Mouse (Mus musculus) heart, adult 2 months (tissue): Measurements from ENCODE around the gene Fam111a. TPM values are rescaled to one million over a fixed set of nuclear protein-coding genes. Genes with fewer than 3 reads are reported as not detected.

Experiments
- DNase-seq, 2 experiments: peaks; one replicate each; pipeline ENCODE4 v3.0.0; 2021
- H3K27ac ChIP-seq: fragments of 200-600 bp; 2 replicates; pipeline ENCODE4 v1.8.1; 2022
- H3K27me3 ChIP-seq: fragments of 200-500 bp; 2 replicates; pipeline ENCODE4 v1.6.1; 2012; ENCODE audit warnings: mild to moderate bottlenecking, low read length, inconsistent platforms, mixed read lengths; ENCODE audit not compliant: control insufficient read depth, insufficient read depth
- H3K36me3 ChIP-seq: fragments of 200-500 bp; 2 replicates; pipeline ENCODE4 v1.6.1; 2012; ENCODE audit warnings: low read length, inconsistent platforms; ENCODE audit not compliant: control insufficient read depth, insufficient read depth
- H3K4me1 ChIP-seq: fragments of 200-500 bp; 2 replicates; pipeline ENCODE4 v1.6.1; 2011; ENCODE audit warnings: low read length; ENCODE audit not compliant: control insufficient read depth, insufficient read depth
- H3K4me3 ChIP-seq: fragments of 200-600 bp; 2 replicates; pipeline ENCODE4 v1.8.1; 2022
- H3K79me2 ChIP-seq: fragments of 200-500 bp; replicated peaks from 2 replicates; pipeline ENCODE4 v1.6.1; 2012; ENCODE audit warnings: mild to moderate bottlenecking, inconsistent platforms, low read length, moderate library complexity, mixed read lengths; ENCODE audit not compliant: control insufficient read depth, insufficient read depth
- H3K9ac ChIP-seq: fragments of 200-500 bp; 2 replicates; pipeline ENCODE4 v1.6.1; 2012; ENCODE audit warnings: low read depth, mild to moderate bottlenecking, control low read depth, inconsistent platforms, low read length, mixed read lengths
- CTCF ChIP-seq: fragments of 200-600 bp; IDR thresholded peaks from 2 replicates; pipeline ENCODE4 v1.8.1; 2022; ENCODE audit warnings: antibody characterized with exemption, mild to moderate bottlenecking, moderate library complexity
- EP300 ChIP-seq: fragments of 200-500 bp; IDR thresholded peaks from 2 replicates; pipeline ENCODE4 v1.6.1; 2011; ENCODE audit warnings: low read depth, low read length, control low read depth; ENCODE audit not compliant: insufficient read depth
- POLR2A ChIP-seq: fragments of 200-500 bp; IDR thresholded peaks from 2 replicates; pipeline ENCODE4 v1.6.1; 2011; ENCODE audit warnings: mild to moderate bottlenecking, low read depth, low read length, control low read depth; ENCODE audit not compliant: insufficient read depth
- WGBS: fragments of 180-500 bp; shearing (Covaris S2); methylation state at CpG from one replicate; pipeline ENCODE4 v1.1.7; 2018; 5-methylcytosine and 5-hydroxymethylcytosine counted together
- intact Hi-C: fragments of 180-260 bp; cut with DNase I; formaldehyde crosslinking; loops from one replicate; pipeline ENCODE4 v1.15.1; 2025
- polyA plus RNA-seq: library from polyadenylated mRNA; depleted of rRNA; stranded (reverse); fragments of >200 nt; gene quantifications from 2 replicates; pipeline ENCODE4 v1.2.3, GENCODE M21; 2012; rRNA removed
- total RNA-seq, 2 experiments: library from RNA; stranded (reverse); gene quantifications; 2 replicates each; pipeline ENCODE4 v1.2.3; 2021

Fam111a gene
- total and polyA plus RNA-seq, 3 experiments = 1.5 to 4.7 (median 4.4) TPM

DNA sequence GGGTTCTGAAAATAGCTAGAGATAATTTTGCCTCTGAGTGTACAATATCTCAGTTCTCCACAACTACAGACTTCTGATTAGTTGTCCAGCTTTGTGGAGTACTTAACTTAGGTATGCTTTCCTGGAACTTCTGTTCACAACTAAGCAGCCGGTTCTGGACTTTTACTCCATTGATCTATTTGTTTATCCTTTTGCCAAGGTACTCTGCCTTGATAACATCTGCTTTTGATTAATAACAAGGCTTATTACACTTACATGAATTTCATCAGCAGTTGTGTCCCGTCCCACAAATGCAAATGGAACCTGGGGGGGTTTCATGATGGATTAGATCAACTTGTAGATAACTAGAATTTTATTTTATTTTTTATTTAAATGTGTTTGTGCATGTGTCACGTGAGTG, 91.3 kb downstream of the Fam111a start:
- Histone ChIP-seq H3K9ac (no peak overlapping the region), H3K27ac (no peak overlapping the region), H3K27me3 (no peaks in the 10 kb centered on the region), H3K4me1 (no peaks in the 10 kb centered on the region), H3K79me2 (no peaks in the 10 kb centered on the region), H3K4me3 (no peak overlapping the region), H3K36me3 (no peaks in the 10 kb centered on the region)
- WGBS = 58% methylated on average over 3 of the region's 3 CpGs
- TF ChIP-seq EP300 = no peak
- no peak for TF ChIP-seq POLR2A
- TF ChIP-seq CTCF = no peak
- intact Hi-C loops = no loop called here
- no peak for DNase-seq

DNA sequence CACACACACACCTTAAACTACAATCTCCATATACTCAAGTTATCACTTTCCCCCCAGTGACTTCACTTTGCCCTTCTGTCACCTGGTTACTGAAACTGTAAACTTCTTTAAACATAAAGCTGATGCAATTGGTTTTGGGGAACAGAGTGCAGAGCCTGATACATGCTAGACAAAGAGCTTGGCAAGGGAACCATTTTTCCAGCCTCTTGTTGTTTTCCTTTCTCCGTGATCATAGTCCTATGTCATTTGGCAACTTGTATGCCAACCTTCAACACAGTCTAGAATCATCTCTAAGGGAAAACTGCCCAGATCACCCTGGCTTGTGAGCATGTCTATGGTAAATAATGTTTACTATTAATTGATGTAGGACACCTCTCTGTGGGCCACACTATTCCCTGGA, 92.5 kb downstream of the Fam111a start:
- Histone ChIP-seq H3K27me3 (no peaks in the 10 kb centered on the region), H3K4me3 (no peak overlapping the region), H3K4me1 (no peaks in the 10 kb centered on the region), H3K79me2 (no peaks in the 10 kb centered on the region), H3K36me3 (no peaks in the 10 kb centered on the region), H3K27ac (no peak overlapping the region), H3K9ac (no peak overlapping the region)
- DNase-seq = no peak
- intact Hi-C loops = no loop called here
- WGBS = 45% methylated on average over 1 of the region's 1 CpGs
- TF ChIP-seq EP300 (no peak), POLR2A (no peak), CTCF (no peak)

Other genes with a start within 250 kb of the Fam111a start
- gene Olfr1436, start 246.6 kb upstream of the Fam111a start, total RNA-seq = not detected
- gene Olfr1436, start 246.6 kb upstream of the Fam111a start, polyA plus RNA-seq = not detected in 2 replicates
- gene Olfr1437, start 220.6 kb upstream of the Fam111a start, total RNA-seq = not detected
- gene Olfr1437, start 220.6 kb upstream of the Fam111a start, polyA plus RNA-seq = not detected in 2 replicates
- not detected for gene Olfr1438-ps1, start 209.8 kb upstream of the Fam111a start, total RNA-seq
- not detected in 2 replicates for gene Olfr1438-ps1, start 209.8 kb upstream of the Fam111a start, polyA plus RNA-seq
- gene Olfr1440, start 158.5 kb upstream of the Fam111a start, total RNA-seq = not detected
- gene Olfr1440, start 158.5 kb upstream of the Fam111a start, polyA plus RNA-seq = not detected in 2 replicates
- not detected for gene Olfr1441, start 128.3 kb upstream of the Fam111a start, total RNA-seq
- not detected in 2 replicates for gene Olfr1441, start 128.3 kb upstream of the Fam111a start, polyA plus RNA-seq
- not detected for gene Pfpl, start 117.8 kb upstream of the Fam111a start, total RNA-seq
- gene Pfpl, start 117.8 kb upstream of the Fam111a start, polyA plus RNA-seq = not detected in 2 replicates
- gene Mpeg1, start 85.0 kb upstream of the Fam111a start, total RNA-seq = 1 to 10 TPM; 7.4 to 8.0 TPM
- 3.5 and 4.3 TPM in 2 replicates for gene Mpeg1, start 85.0 kb upstream of the Fam111a start, polyA plus RNA-seq
- gene Dtx4, start 44.3 kb upstream of the Fam111a start, total RNA-seq = 1 to 10 TPM; 5.7 to 6.2 TPM
- gene Dtx4, start 44.3 kb upstream of the Fam111a start, polyA plus RNA-seq = 3.7 and 5.0 TPM in 2 replicates
- gene Gm4952, start 54.2 kb downstream of the Fam111a start, total RNA-seq = not detected
- gene Gm4952, start 54.2 kb downstream of the Fam111a start, polyA plus RNA-seq = not detected in 2 replicates
- gene Glyat, start 87.6 kb downstream of the Fam111a start, total RNA-seq = not detected
- gene Glyat, start 87.6 kb downstream of the Fam111a start, polyA plus RNA-seq = 0.20 TPM in 1 of 2 replicates, not detected in the other
- gene Olfr1442, start 124.7 kb downstream of the Fam111a start, total RNA-seq = not detected
- not detected in 2 replicates for gene Olfr1442, start 124.7 kb downstream of the Fam111a start, polyA plus RNA-seq
- gene Olfr1443, start 132.4 kb downstream of the Fam111a start, total RNA-seq = not detected
- not detected in 2 replicates for gene Olfr1443, start 132.4 kb downstream of the Fam111a start, polyA plus RNA-seq
- not detected for gene Keg1, start 150.0 kb downstream of the Fam111a start, total RNA-seq
- gene Keg1, start 150.0 kb downstream of the Fam111a start, polyA plus RNA-seq = 0.10 TPM in 1 of 2 replicates, not detected in the other
- 1 to 10 TPM in 1 of 2 experiments, under 1 TPM in 1; 0.84 to 1.5 TPM for gene Cntf, start 219.9 kb downstream of the Fam111a start, total RNA-seq
- 3.1 and 5.8 TPM in 2 replicates for gene Cntf, start 219.9 kb downstream of the Fam111a start, polyA plus RNA-seq